Mouse (Mus musculus) CH12F3 (cell line): ENCODE data around the gene Lims1.

Source experiments
- in situ Hi-C: fragments of 300-500 bp; cut with MboI; formaldehyde crosslinking; loops from 2 replicates; pipeline ENCODE4 v1.14.3; 2020; ENCODE audit warnings: low sequenced_read_pairs

The Lims1 gene

DNA sequence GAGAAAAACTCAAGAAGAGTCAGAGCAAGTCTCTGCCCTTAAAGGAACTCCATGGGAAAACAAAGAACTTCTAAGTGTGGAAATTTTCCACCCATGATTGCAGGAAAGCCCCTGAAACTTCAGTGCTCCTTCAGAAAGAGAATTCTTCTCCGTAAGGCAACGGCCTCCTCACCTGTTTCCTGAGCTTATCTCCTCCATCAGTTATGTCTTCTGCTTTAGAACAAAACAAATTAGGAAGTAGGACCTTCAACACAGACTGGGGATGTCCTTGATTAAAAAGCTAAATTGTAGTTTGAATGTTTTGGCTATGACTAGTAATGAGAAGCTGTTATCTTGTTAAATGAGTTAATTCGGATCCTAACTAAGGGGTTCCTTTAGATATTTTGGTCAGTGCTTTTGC is 20.3 kb downstream of the Lims1 start:
- in situ Hi-C loops: no loop called here

- in situ Hi-C loops: no loop called here
Measured at GRCm38 (mm10) chr10:58350600-58350999, 27.3 kb downstream of the Lims1 start.

GRCm38 (mm10) chr10:58351670-58352069 is 28.4 kb downstream of the Lims1 start:
- in situ Hi-C loops: no loop called here

DNA sequence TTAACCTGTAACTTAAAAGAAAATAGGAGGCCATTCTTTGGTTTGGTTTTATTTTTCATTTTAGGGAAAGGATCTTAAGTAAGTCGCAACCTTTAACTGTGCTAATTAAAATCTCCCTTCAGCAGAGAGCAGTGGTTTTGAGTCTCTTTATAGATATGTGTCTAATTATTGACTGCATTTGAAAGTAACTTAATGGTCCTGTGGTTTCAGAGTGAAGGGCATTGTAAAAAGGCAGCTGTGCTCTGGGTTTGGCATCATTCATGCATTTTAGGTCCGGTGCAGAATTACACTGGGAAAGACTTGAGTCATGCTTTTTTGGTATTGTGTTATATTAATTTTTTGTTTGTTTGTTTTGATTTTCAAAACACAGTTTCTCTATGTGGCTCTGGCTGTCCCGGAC is 29.1 kb downstream of the Lims1 start:
- in situ Hi-C loops: no loop called here

DNA sequence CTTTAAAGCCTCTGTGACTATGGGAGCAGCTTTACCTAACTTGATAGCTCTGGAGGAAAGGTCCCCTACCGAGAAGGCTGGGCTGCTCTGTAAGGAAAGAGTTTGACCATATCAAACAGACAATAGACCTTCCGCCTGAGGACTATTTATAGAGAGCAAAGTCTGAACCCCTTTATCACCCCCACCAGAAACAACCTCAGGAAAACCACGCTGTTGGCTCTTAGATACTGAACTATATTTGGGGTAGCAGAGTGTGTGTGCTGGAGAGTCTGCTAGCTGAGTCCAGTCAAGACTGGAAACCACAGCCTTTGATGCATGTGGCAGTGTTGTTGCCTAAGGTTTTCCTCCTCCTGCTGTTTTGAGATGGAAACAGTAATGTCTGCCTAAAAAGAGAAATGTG is 31.3 kb downstream of the Lims1 start:
- in situ Hi-C loops: no loop called here

DNA sequence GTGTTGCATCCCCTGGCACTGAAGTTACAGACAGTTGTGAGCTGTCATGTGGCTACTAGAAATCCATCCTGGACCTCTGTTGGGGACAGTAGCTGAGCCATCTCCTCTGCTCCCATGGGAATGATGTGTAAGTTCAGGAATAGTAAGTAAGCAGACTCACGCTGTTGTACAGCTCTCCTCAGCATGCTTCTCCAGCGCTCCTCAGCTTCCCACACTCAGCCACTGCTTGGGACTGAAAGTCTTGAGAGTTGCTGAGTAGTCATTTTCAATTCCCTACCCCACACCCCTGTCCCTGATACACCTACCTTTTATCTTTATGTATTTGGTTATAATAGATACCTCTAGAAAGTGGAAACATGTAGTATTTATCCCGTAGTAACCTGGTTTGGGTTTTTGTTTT is 33.2 kb downstream of the Lims1 start:
- in situ Hi-C loops: no loop called here

DNA sequence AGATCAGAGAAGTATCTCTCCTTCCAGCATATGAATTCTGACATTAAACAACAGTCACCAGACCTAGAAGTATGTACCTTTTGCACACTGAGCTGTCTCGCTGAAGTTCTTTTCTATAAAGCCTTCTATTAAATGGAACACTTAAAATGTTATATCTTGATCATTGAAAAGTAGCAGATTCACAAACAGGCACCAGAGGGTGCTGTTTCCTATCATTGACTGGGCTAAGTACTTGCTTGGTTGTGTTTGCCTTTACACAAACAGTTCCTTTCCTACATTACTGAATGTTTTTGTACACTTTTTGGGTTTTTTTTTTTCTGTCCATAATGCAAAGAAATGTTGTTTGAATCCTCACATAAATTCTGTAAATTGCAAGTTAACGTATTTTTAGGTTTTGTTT is 35.9 kb downstream of the Lims1 start:
- in situ Hi-C loops: no loop called here

DNA sequence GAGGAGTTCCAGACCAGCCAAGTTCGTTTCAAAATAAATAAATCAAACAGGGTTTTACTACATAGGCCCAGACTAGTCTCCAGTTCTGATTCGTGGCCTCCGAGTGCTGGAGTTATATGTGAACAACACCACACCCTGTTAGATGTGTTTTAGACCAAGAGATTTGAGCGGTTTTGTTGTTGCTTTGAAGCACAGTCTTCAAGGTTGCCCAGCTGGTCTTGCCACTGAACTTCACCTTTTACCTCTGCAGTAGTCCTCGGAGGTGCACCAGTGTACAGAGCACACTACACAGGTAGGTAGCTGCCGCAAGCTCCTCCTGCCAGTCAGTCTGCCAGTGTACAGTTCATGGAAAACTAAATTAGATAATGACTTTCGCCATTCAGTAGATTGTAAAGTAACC is 36.7 kb downstream of the Lims1 start:
- in situ Hi-C loops: no loop called here

DNA sequence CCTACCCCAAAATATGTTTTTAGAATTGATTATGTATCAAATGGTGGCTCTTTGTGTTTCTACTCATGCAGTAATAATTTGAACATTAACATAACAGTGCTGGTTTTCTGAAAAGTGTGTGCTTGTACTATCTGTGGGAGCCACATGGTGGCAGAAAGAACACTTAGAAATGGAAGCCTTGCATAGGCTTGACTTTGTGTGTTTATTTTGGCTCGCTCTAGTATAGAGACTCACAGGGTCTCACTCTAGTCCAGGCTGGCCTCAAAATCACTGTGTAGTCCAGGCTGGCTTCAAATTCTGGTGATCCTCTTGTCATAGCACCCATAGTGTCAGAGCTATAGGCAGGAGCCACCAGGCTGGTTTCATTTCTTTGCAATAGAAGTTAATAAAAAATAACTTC is 39.5 kb downstream of the Lims1 start:
- in situ Hi-C loops: no loop called here

DNA sequence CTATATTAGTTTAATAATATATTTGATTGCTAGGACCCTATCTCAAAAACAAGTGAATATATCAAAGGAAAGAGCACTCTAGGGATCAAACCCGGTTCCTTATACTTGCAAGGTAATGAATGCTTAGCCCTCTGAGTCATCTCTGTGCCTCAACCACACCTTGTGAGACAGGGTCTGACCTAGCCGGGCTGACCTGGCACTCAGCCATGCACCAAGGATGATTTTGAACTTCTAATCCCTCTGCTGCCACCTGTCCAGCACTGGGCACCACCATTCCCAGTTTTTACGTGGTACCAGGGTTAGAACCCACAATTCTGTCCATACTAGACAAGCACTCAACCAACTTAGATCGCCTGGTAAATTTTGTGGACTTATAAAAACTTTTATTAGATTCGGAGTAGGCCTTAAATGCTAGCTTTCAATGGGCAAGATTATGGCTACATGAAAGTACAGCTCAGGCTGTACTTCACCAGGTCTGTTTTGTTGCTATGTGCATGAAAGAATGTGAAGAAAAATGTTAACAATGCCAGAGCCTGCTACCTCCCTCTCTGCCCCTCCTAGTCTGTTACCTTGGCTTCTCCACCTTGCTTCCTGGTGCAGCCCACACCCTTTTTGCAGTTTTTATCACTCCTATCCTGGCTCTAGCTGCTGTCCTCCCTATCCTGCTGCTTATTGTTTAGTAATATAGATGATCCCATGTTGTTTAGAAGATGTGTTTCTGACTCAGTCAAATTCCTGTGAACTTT is 41.7 kb downstream of the Lims1 start:
- in situ Hi-C loops: no loop called here

- in situ Hi-C loops: no loop called here
Measured at GRCm38 (mm10) chr10:58368791-58369706, 45.8 kb downstream of the Lims1 start.

DNA sequence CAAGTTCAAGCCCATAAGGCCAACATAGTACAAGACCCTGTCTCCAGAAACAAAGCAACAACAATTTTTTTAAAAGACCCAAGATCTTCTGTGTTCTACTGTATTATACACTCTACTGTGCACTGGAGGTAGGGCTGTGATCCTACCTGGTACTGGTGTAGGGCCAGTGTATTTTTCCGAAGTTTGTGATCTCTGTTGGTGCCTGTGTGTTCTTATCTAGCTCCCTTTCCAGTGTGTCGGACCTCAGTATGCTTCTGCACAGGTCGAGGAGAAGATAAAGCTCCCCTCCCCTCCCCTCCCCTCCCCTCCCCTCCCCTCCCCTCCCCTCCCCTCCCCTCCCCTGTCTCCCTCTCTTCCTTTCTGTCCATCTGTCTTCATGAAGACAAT is 46.4 kb downstream of the Lims1 start:
- in situ Hi-C loops: no loop called here

DNA sequence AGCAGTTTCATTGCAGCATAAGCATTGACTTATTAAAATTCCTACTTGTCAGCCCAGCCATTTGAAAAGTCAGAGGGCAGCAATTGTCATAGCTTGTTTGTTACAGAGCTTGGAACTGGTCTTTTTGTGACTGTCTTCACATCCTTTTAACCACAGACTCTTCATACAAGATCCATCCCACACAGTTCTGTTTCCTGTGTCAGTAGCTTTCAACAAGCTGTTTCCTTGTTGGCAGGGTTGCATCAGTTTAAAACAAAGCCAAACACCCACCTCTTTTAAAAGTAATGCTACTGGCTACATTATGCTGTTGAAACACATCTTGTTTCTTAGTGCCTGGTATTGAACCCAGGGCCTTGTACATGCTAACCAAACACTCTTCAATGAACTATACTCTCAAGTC is 46.9 kb downstream of the Lims1 start:
- in situ Hi-C loops: no loop called here

DNA sequence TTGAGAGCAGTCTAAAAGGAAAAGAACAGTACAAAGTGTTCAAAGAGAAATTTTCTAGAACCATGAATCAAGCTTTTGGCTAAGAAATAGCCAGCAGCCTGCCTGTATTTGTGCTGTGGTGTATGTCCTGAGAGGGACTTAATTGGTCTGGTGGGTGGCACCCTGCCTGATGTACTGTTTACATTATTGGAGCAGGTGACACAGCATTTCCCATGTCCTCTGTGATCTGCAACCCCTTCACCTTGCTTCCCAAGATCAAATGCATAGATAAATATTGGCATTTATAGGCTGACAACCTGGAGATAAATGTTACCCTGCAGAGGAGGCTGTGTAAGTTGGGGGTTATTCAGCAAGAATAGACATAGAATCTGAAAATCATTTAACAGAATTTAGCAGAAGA is 47.3 kb downstream of the Lims1 start:
- in situ Hi-C loops: no loop called here

DNA sequence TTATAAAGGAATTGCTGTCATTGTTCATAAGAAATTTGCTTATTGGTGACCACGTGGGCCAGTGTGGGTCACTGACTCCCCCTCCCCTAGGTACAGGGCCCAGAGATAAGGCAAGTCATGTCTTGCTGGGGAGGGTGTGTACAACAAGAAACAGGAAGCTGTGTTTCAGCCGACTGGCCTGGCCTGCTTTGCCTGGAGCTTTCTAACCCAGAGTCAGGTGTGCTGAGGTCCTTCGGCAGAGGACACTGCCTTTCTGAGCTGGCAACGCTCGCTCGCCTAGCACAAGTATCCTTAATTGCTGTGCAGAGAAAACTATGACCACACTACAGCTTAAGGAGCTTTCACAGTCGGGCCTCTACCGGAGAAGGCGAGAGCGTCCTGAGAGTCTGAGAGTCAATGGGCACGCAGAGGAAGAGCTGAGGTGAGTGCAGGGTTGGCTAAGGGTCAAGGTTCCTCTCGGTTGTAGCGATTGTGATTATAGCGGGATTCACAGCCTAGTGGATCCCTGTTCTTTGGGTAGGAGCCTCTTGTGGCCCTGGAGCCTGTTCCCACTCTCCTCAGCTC is 48.1 kb downstream of the Lims1 start:
- in situ Hi-C loops: no loop called here

DNA sequence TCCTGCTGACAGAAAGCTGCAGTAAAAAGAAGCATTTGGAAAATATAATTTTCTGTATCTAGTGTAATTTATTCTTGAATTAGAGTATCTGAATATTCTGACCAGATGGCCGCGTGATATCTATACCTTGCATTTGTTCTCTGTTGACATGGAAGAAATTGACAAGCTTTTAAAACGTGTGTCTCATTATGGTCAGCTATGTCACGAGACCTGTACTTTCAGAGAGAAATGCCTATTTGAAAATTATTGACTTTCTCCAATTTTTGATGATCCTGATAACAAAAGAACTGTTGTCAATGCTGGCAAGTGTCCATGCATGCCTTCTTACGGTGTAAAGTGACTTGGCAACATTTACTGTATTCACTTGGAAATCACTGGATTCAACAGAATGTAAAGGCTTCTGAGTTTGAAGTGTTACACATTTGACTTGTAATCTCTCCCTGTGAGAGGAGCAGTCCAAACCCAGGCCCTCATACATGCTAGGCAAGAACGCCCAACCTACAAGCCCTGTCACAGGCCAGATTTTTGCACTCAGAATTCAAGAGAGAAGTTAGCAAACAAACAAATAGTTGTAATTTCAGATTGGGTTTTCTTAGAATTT is 49.3 kb downstream of the Lims1 start:
- in situ Hi-C loops: no loop called here

DNA sequence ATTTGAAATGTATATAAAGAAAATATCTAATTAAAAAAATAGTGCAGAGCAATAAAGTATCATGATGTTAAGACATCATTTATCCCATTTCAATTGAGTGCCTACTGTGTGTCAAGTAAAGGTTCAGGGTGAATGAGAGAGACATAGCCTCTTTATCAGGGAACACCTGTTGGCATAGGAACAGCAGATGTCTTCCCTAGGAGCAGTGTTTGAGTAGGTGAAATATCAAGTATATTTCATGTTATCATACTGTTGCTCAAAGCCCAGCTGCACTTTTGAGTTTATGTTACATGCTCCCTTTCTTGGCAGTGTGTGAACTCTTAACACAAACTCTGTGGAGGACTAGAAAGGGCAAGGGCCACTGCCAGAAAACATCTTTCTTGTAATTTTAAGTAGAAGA is 50.6 kb downstream of the Lims1 start:
- in situ Hi-C loops: no loop called here

- in situ Hi-C loops: no loop called here
Measured at GRCm38 (mm10) chr10:58377592-58378197, 54.4 kb downstream of the Lims1 start.

GRCm38 (mm10) chr10:58378380-58378779 is 55.1 kb downstream of the Lims1 start:
- in situ Hi-C loops: no loop called here

DNA sequence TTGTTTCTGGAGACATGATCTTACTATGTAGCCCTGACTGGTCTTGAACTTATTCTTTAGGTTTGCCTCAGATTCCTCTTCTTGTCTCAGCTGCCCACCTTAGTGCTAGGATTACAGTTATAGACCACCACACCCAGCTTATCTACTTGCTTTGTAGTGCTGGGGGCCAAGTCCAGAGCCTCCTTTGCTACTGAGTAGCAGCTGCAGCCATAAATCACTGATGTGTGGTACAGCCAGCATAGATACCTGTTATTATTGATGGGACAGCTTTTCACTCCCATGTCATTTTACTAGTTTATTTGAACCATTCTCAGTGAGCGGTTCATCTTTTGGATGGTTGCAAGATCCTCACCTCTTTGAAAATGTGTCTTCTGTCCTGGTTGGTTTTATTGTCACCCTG is 56.4 kb downstream of the Lims1 start:
- in situ Hi-C loops: no loop called here

DNA sequence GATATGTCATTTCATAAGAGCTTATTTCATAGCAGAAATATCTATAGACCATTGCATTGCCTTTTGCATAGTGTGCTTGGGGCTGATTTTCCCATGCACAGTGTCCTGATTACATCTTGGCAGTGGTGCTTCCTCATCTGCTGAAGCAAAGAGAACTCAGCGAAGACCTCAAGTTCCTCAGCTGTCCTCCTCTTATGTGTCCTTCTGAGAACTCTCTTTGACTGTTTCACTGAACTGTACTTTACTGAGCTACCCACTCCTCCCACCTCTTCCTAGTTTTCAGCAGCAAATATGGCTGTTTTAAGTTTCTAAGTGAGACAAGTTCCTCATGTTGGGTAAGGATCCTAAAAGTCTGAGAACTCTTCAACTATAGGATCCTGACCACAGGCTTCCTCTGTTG is 58.6 kb downstream of the Lims1 start:
- in situ Hi-C loops: no loop called here
